Mouse (Mus musculus): ENCODE results near the gene Trpm3.
A peak's percentile ranks its signal among the peaks of the same experiment; 100 is the strongest.
"Not testable (repeated sequence)": the region's sequence is repeated elsewhere in the genome, so short reads cannot be mapped to it uniquely, and the experiment has no call there.

Trpm3 gene

GRCm38 (mm10) chr19:22973727-22974126 is 834.9 kb downstream of the Trpm3 start:
- DNase-seq (ENCODE audit: low spot score in 2 of 2): no peak

GRCm38 (mm10) chr19:22975801-22976200 is 837.0 kb downstream of the Trpm3 start:
- DNase-seq (ENCODE audit: low spot score in 2 of 2): no peak

- no peak for DNase-seq (ENCODE audit: low spot score in 2 of 2)
Measured at GRCm38 (mm10) chr19:22977508-22977907, 838.7 kb downstream of the Trpm3 start.

- no peak for DNase-seq (ENCODE audit: low spot score in 2 of 2)
Measured at GRCm38 (mm10) chr19:22978763-22979162, 839.9 kb downstream of the Trpm3 start.

DNA sequence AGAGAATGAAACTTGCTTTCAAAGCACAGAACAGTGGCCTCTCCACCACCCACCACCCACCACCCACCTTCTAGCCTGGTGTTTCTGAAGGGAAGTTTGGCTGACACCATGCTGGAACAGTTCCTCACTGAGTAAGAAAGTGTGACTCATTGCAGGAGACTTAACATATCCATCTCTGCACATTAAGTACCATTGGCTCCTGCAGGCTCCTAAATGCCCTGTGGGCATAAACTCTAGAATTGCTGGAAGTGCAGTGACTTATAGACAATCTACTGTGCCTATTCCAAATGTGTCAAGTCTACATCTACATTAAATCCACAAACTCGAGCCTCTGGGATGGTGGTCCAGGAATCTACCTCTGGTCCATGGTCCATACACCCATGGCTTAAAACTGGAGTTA is 840.3 kb downstream of the Trpm3 start:
- no peak for DNase-seq (ENCODE audit: low spot score in 2 of 2)

- no peak for DNase-seq (ENCODE audit: low spot score in 2 of 2)
Measured at GRCm38 (mm10) chr19:22987914-22988313, 849.1 kb downstream of the Trpm3 start.

- DNase-seq (ENCODE audit: low spot score in 2 of 2): no peak
Measured at GRCm38 (mm10) chr19:22993946-22994345, 855.1 kb downstream of the Trpm3 start.

GRCm38 (mm10) chr19:22994531-22994930 is 855.7 kb downstream of the Trpm3 start:
- DNase-seq (ENCODE audit: low spot score in 2 of 2): no peak

DNA sequence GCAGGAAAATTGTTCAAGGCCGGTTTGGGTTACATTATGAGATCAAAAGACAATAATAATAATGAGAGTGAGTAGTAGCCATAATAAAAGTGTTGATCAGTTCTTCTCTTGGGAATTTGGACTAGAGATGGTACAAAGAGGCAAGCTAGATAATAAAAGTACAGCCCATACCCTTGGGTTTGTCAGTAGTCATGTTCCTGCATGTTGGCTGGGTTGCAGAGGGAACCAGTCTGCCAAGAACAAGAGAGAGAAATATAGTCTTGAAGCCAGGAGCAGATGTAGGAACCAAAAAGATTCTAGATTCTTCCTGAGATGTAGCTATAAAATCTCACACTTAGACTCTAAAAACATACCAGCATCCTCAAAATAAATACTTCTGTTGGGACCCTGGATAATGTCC is 861.4 kb downstream of the Trpm3 start:
- DNase-seq (ENCODE audit: low spot score in 2 of 2): no peak

DNA sequence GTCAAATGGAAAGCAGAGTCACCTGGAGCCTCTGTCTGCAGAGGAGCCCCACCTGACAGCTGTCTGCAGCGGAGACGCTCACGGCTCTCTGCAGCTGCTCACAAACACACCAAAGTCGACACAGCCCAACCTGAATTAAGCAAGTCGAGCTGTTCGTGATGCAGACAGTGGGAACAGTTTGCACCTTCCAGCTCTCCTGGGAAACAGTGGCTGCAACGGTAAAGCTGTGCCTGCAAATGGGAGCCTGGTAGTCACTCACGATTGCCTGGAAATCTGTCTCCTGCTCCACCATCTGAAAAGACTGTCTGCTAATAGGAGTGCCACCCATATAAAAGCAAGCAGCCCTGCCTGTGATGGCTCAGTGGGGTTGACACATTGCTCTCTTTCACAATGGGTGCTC is 865.0 kb downstream of the Trpm3 start:
- DNase-seq (ENCODE audit: low spot score in 2 of 2): no peak

- DNase-seq (ENCODE audit: low spot score in 2 of 2): no peak
Measured at GRCm38 (mm10) chr19:23005851-23006250, 867.0 kb downstream of the Trpm3 start.

DNA sequence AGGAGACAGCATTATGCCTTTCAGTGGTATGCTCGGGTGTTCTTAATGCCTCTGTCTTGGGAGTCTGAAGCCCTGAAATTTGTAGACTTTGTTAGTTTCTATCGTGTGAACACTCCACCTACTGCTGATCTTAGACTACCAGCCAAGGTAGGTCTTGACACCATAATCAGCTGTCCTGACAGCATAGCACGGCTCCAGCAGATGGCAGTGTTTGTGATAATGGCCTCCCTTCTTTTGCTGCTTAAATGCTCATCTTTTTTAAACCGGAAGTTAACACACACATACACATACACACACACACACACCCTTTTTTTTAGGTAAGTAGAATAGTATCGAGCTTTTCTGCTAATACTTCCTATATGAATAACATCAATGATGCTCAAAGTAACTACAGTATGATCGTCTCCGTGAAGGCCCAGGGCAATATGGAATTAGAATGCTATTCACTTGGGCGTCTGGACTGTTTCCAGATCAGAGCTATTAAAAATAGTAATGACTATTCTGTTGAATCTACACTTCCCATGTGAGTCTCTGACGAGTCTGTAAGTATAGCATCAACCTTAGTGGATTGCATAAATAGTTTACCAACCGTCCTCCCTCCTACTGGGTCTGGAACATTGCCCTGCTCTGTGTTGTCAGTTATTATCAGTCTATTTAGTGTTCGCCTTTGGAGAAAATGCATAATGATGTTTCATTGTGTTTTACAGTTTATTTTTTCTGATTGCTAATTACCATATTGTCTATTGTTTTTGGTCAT is 867.8 kb downstream of the Trpm3 start:
- no peak for DNase-seq (ENCODE audit: low spot score in 2 of 2)

- DNase-seq (ENCODE audit: low spot score in 2 of 2): no peak
Measured at GRCm38 (mm10) chr19:23013695-23014094, 874.8 kb downstream of the Trpm3 start.

DNA sequence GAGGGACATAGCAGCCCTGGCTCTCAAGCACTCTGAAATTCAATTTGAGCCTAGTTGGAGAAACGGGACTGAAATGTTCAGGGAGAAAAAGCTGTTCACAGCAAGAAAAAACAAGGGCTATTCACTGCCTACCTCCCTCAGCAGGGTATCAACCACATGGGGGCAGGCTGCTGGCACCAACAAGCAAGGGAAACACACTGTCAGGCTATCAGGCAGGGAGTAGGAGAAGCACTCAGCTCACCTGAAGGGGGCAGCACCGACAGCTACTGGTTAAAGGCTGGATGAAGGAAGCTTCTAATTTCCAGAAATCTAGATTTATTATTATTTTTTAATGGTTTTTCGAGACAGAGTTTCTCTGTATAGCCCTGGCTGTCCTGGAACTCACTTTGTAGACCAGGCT is 876.7 kb downstream of the Trpm3 start:
- DNase-seq (ENCODE audit: low spot score in 2 of 2): peak in 1 of 2 experiments; percentile 4

DNA sequence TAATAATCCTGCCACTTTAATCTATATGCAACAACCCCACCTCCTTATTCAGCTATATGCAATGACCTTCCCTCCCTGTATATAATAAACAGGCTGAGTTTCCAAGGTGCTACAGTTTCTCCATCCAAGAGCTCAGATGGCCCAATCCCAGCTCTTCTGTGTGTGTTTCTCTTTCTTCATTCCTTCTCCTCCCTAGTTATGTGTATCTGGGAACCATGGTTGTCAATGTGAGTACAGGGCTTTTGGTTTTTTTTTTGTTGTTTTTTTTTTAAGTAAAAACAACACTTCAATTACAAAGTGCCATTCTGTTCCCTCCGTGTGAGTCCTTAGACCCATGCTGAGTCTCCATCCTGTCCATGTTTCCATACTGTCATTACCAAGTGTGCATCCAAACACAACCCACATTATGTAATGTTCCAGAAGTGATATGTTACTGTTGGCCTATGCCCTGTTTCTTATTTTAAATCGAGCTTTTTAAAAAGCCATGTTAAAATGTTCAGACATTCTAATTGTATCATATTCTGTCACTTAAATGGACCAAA is 879.4 kb downstream of the Trpm3 start:
- DNase-seq (ENCODE audit: low spot score in 2 of 2): no peak

DNA sequence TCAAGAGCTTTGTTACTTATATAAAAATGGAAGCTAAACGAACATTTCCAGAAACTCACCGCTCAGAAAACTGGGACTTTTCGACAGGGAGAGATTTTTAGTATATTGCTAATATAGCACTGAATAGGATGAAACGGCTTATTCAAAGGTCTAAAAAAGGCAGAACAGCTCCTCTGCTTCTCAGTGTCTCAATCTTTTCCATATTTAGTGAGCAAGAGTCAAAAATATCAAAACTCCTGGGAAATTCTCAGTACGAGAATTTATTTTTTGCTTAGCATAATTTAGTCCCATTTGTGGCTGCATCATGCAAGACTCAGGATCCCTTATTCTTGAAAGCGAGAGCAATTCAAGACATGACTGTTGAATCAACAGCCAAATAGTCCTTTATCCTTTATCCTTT is 884.1 kb downstream of the Trpm3 start:
- DNase-seq (ENCODE audit: low spot score in 2 of 2): no peak

GRCm38 (mm10) chr19:23023316-23023960 is 884.6 kb downstream of the Trpm3 start:
- no peak for DNase-seq (ENCODE audit: low spot score in 2 of 2)

DNA sequence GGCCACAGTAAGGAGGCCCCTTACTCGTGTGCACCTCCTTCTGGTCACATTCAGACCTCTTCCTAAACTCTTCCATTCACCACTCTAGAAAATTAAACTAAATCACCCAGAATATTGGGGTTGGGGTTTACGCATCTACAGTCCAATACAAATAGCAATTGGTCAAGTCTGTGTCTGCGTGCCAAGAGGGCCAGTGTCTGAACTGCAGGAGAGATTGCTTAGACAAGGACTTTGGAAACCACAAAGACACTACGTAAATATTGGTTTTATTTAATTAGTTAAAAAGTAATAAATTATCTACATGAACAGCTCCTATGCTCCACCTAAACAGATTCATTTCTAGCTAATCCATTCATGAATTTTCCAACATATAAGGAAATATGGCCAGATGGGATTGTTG is 886.0 kb downstream of the Trpm3 start:
- DNase-seq (ENCODE audit: low spot score in 2 of 2): no peak

- DNase-seq (ENCODE audit: low spot score in 2 of 2): no peak
Measured at GRCm38 (mm10) chr19:23026427-23026826, 887.6 kb downstream of the Trpm3 start.

DNA sequence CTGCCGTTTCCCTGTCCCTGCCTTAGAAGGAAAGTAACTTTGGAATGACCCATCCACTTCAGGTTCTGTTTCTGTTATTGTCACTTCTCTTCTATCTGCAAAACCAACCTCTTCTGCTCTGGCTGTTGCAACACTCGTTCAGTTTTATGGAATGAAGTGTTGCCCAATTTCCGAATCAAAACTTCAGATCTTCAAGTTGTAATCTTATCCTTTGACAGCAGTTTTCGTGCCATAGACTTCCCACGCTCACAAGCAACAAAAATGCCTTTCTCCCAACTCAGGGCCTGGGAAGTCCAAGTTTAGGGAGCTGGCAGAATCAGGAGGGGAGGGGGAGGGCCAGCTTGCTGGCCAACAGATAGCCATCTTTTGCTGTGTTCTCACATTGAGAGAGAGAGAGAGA is 889.4 kb downstream of the Trpm3 start:
- DNase-seq (ENCODE audit: low spot score in 2 of 2): no peak

- not testable (repeated sequence) for DNase-seq (ENCODE audit: low spot score in 2 of 2)
Measured at GRCm38 (mm10) chr19:23033343-23033742, 894.5 kb downstream of the Trpm3 start.

DNA sequence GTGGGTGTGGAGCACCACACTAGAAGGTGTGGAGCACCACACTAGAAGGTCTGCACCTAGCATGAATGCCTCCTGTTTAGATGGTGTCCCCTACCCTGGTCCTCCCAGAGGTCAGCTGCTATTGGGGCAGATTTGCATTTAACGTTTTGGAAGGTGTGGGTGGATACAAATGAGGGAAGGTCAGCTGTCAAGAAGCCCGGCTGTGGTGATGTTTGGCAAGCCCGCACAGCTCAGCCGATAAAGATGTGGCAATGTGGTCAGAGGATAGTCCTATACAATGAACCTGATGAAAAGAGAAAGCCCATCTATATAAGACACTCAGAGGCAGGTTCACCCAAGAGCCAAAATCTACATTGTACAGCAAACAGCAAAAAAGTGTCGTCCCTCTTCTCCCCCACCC is 895.3 kb downstream of the Trpm3 start:
- no peak for DNase-seq (ENCODE audit: low spot score in 2 of 2)

DNA sequence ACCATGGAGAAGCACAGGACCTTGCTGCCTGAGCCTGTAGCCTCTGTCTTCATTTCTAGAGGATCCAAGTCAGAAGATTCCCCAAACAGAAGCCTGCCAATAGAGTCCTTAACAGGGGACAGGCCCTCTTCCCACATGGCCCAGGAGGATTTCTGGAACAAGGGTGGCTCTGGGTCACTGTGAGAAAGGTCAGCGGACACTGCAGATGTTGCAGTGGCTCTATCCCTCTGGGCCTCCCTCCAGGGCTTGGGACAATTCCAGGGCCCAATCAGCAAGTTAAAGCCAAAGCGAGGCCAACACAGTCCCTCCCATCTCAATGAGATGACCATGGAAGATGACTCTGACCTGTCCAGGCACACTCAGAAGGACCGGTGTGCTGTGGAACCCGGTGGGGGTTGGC is 896.1 kb downstream of the Trpm3 start:
- DNase-seq (ENCODE audit: low spot score in 2 of 2): no peak

All from natural killer cell, adult 2 months (primary cell).